12 mouse cellular contexts compared by ENCODE assay signal in the genomic region with DNA sequence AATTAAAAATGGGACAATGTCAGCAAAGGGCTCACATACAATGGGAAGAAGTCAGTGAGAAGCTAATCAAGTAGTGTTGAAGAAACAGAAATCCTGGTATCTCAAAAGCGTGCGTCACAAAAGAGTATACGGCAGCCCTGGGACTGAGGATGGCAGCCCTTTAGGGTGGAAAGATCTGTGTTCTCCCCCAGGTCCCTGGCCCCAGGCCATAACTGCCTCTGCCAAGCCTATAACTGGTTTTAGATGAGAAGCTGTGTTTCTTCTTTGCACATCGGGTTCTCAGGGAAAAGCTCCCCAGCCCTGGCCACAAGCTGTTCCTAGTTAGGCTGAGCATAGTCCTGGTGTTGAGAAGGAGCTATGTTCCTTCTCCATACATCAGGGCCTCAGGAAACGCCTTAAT.
"Had no signal": no experiment of that assay in that cellular context is flagged by ENCODE, and none has a peak within 500 bp of the region (broad histone marks: within the 10 kb centered on the region; RNA-seq: fewer than 3 reads in every experiment).

No protein-coding gene starts in this region.

- DNase-seq: retina, postnatal 1 day; right cerebral cortex, adult 18-20 months; right cerebral cortex, postnatal 14 days; right cerebral cortex, postnatal 25 days; right cerebral cortex, postnatal 4 days; spleen, adult 18-20 months; thymus, adult 18-20 months; thymus, adult 2 months; thymus, postnatal 14 days; thymus, postnatal 25 days; thymus, postnatal 36 days; thymus, postnatal 4 days had no signal
